Mouse (Mus musculus) hindbrain, embryonic 10.5 days (tissue): ENCODE results near the gene Smad9. TPM values are rescaled to one million over a fixed set of nuclear protein-coding genes. Genes with fewer than 3 reads are reported as not detected.

Experiments used
- DNase-seq: peaks from one replicate; pipeline ENCODE4 v3.0.0-alpha.2; 2017; ENCODE audit warnings: low spot score
- H3K27ac ChIP-seq: fragments of 300-500 bp; sonication (generic); 2 replicates; pipeline ENCODE4 v1.5.1; 2016; ENCODE audit warnings: mild to moderate bottlenecking, moderate library complexity
- H3K27me3 ChIP-seq: fragments of 300-500 bp; sonication (generic); 2 replicates; pipeline ENCODE4 v1.6.1; 2016; ENCODE audit warnings: mild to moderate bottlenecking; ENCODE audit not compliant: poor library complexity, insufficient read depth, severe bottlenecking
- H3K36me3 ChIP-seq: fragments of 300-500 bp; sonication (generic); 2 replicates; pipeline ENCODE4 v1.6.1; 2016; ENCODE audit warnings: mild to moderate bottlenecking, moderate library complexity
- H3K4me1 ChIP-seq: fragments of 300-500 bp; sonication (generic); replicated peaks from 2 replicates; pipeline ENCODE4 v1.6.1; 2016; ENCODE audit warnings: mild to moderate bottlenecking
- H3K4me3 ChIP-seq: fragments of 300-500 bp; sonication (generic); 2 replicates; pipeline ENCODE4 v1.5.1; 2016; ENCODE audit warnings: mild to moderate bottlenecking, moderate library complexity
- H3K9me3 ChIP-seq: fragments of 300-500 bp; sonication (generic); 2 replicates; pipeline ENCODE4 v1.6.1; 2016; ENCODE audit warnings: mild to moderate bottlenecking, moderate library complexity
- WGBS: fragments of 180-500 bp; shearing (Covaris S2); methylation state at CpG from one replicate; pipeline ENCODE4 v1.1.7; 2016; 5-methylcytosine and 5-hydroxymethylcytosine counted together
- polyA plus RNA-seq: library from polyadenylated mRNA; unstranded; fragments of >200 nt; fragmentation: Nextera tagmentation; extraction: Ambion mirVana; gene quantifications from 2 replicates; pipeline ENCODE4 v1.2.1, GENCODE M21; 2016

The Smad9 gene
- polyA plus RNA-seq = 0.19 and 0.25 TPM in 2 replicates

DNA sequence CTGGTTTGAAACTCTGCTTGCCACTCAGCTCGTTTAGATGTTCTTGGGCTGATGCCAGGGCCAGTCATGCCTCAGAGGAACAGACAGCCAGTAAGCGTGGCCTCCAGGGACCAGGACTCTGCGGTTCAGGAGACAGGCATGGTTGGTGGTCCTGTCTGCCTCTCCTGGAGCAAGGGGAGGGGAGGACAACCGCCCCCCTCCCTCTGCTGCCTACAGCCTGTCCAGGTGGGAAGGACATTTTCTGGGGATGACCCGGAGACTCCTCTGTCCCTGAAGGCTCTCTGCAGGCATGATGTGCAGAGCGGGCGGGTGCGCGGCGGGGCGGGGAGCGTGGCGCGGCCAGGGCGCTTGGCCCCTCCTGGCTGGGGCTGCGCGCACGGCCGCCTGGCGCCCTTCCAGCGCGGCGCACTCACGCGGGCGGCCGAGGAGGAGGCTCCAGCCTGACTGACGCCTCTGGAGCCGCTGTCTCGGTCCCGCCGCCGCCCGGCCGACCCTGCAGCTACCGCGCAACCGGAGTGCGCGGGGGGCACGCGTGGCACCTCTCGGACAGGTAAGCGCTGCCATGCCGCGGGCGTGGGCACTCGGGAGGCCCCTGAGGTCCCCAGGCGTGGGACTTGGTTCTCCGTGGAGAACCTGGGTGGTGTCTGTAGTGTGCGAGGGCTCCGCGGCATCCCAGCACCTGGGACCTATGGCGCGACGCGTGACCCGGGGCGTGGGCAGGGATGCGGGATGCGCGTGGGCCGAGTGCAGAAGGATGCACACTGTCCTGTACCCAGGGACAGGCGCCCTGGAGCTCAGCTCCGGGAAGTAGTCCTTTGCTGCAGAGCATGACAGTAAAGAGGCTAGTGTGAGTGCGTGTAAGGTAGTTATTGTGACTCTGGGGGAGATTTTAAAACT lies at the start of gene Smad9:
Gene Smad9, plus strand, starts transcription at position 438 of the 897 bp plus-strand sequence.
- peaks cover 43% of the 10 kb centered on the region for H3K27me3 ChIP-seq
- peak; percentile 59 for DNase-seq
- no peaks in the 10 kb centered on the region for H3K9me3 ChIP-seq
- H3K36me3 ChIP-seq = peaks cover 20% of the 10 kb centered on the region
- H3K4me1 ChIP-seq = peaks cover 23% of the 10 kb centered on the region
- under 1% methylated on average over 66 of the region's 66 CpGs for WGBS
- H3K4me3 ChIP-seq = peak within 1 kb of the TSS; percentile 71
- peak within 1 kb of the TSS; percentile 78 for H3K27ac ChIP-seq

DNA sequence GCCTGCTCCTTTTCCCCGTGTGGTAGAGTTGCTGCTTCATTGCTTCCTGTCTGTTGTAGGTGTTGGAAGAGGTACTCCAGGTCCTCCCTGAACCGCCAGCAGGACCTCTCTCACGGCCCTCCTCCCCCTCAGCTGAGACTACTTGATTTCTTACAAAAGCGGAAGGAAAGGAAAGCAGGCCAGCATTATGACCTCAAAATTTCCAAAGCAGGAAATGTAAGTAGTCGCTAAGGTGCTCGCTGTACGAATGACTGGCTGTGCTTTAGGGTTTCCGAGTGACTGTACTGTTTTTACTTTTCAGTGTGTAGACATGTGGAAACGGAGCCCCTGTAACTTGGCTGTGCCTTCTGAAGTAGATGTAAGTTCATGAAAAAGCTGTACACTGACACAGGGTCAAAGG lies 46.4 kb upstream of the Smad9 start:
- Histone ChIP-seq H3K27ac (no peak overlapping the region), H3K9me3 (no peaks in the 10 kb centered on the region), H3K36me3 (peaks cover 98% of the 10 kb centered on the region), H3K4me3 (no peak overlapping the region), H3K27me3 (no peaks in the 10 kb centered on the region), H3K4me1 (no peaks in the 10 kb centered on the region)
- DNase-seq = no peak
- WGBS = 91% methylated on average over 9 of the region's 9 CpGs

DNA sequence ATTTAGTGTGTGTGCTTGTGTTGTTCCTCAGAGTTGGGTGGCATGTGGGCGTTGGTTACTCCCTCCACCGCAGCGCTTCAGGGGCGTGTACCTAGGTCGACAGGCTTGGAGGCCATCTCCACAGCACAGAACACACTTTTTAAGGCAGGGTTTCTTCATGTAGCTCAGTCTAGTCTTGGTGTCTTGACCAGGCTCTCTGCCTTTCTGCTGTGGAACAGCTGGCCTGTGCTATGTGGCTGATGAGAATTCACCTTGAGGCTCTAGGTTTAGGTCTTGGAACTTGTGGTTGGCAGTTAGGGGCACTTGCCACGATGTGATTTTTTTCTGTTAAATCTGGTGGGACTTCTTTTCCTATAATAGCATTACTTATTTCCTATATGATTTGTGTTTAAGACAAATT lies 41.1 kb upstream of the Smad9 start, which contains the start of gene Gm21958:
Gene Gm21958, minus strand, starts transcription at position 101 of the 400 bp plus-strand sequence.
- WGBS = 94% methylated on average over 6 of the region's 6 CpGs
- Histone ChIP-seq H3K4me1 (no peaks in the 10 kb centered on the region), H3K4me3 (no peak within 1 kb of the TSS), H3K9me3 (no peaks in the 10 kb centered on the region), H3K27ac (no peak within 1 kb of the TSS), H3K27me3 (no peaks in the 10 kb centered on the region), H3K36me3 (peaks cover 99% of the 10 kb centered on the region)
- DNase-seq = no peak

DNA sequence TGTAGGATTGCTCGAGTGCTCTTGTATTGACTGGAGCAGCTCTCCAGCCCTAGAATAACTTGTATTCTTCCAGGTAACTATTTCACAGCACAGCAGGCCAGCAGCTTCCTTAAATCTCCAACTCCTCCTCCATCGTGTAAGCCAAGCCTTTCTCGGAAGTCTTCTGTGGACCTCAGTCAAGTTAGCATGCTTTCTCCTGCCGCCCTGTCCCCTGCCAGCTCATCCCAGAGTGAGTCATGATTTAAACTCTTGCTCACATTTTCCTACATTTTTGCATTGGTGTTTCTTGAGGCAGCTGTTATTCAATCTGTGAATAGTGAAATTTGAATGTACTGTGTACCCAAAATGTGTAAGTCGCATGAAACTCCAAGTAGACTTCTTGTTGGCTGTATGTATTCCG lies 39.9 kb upstream of the Smad9 start:
- no peak for DNase-seq
- Histone ChIP-seq H3K27ac (no peak overlapping the region), H3K4me1 (no peaks in the 10 kb centered on the region), H3K36me3 (peaks cover 93% of the 10 kb centered on the region), H3K27me3 (no peaks in the 10 kb centered on the region), H3K4me3 (no peak overlapping the region), H3K9me3 (no peaks in the 10 kb centered on the region)
- WGBS = 93% methylated on average over 6 of the region's 6 CpGs

DNA sequence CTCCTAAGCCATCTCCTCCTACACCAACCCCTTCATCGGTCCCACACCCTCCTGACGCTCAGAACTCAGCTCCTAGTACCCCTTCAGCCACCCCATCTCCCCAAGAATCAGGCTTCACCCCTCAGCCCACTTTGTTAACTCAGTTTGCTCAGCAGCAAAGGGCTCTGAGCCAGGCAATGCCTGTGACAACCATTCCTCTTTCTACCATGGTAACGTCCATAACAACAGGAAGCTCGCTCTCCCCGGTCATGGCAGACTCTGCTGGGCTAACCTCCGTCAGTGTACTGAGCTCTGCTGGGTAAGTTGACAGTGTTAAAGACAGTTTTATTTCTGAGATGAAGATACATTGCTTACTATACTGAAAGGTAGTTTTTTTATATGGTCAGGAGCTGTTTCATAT lies 38.0 kb upstream of the Smad9 start:
- Histone ChIP-seq H3K9me3 (no peaks in the 10 kb centered on the region), H3K4me3 (no peak overlapping the region), H3K27me3 (no peaks in the 10 kb centered on the region), H3K4me1 (no peaks in the 10 kb centered on the region), H3K27ac (no peak overlapping the region), H3K36me3 (peaks cover 93% of the 10 kb centered on the region)
- WGBS = 80% methylated on average over 6 of the region's 6 CpGs
- no peak for DNase-seq

DNA sequence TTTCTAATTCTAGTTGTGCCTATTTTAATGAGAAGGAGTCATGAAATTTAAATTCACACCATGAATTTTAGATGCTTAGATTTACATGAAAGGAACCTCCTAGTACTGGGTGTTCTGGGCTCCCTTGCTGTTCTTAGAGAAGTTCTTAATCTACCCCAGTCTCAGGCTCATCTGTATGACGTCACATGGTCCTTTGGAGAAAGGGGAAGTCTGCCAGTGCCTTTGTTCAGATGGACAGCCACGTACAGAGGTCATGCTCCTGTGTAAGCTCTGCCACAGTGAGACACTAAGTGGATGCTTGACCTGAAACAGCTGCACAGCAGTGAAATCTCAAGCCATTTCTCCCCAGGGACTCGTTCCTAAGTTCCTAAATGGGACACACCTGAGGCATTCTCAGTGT lies 36.4 kb upstream of the Smad9 start:
- 51% methylated on average over 3 of the region's 3 CpGs for WGBS
- peaks cover 93% of the 10 kb centered on the region for H3K36me3 ChIP-seq
- no peak overlapping the region for H3K4me3 ChIP-seq
- no peak for DNase-seq
- no peaks in the 10 kb centered on the region for H3K4me1 ChIP-seq
- no peak overlapping the region for H3K27ac ChIP-seq
- H3K9me3 ChIP-seq = no peaks in the 10 kb centered on the region
- H3K27me3 ChIP-seq = no peaks in the 10 kb centered on the region

DNA sequence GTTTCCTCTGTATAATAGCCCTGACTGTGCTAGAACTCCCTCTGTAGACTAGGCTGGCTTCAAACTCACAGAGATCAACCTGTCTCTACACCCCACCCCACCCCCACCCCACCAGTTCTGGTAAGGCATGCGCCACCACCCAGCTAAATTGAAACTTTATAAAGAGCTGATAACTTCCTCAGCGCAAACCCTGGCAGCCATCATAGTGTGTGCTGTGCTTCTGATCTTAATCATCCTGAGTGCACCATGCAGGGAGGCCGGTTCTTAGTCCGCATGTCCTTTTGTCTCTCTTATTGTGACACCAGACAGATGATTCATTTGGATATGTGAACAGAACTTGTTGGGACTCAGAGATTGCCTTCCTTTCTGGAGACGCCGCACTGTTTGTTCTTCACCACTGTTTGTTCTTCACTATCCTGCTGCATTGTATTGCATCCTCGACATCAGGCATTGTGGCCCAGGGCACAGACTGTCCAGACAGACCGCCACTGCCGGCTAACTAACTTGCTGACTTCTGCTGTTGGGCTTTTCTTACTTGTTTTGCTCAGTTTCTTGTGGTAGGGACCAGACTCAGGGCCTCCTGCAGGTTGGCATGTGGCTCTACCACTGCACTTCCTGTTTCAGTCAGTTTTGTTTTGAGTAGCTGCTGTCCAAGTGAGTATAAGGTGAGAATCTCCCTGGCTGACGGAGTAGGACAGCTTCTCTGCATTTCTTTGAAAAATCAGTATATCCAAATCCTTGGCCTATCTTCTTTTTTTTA lies 31.5 kb upstream of the Smad9 start:
- no peak overlapping the region for H3K27ac ChIP-seq
- DNase-seq = no peak
- H3K36me3 ChIP-seq = peaks cover 82% of the 10 kb centered on the region
- H3K4me1 ChIP-seq = no peaks in the 10 kb centered on the region
- no peak overlapping the region for H3K4me3 ChIP-seq
- 85% methylated on average over 10 of the region's 10 CpGs for WGBS
- H3K27me3 ChIP-seq = no peaks in the 10 kb centered on the region
- no peaks in the 10 kb centered on the region for H3K9me3 ChIP-seq

DNA sequence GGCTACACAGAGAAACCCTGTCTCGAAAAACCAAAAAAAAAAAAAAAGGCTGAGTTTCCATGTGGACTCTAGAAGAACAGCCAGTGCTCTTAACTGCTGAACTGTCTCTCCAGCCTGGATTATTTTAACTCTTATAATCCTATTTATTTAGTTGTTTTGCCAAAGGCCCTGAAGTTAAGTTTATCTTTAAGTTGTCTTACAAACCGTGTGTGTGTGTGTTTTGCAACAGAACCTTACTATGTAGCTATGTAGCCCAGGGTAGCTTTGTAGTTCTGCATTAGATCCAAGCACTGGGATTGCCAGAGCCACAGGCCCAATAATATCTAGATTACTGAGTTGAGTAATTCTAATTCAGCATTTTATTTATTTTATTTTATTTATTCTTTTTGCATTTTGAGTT lies 30.0 kb upstream of the Smad9 start:
- no peaks in the 10 kb centered on the region for H3K27me3 ChIP-seq
- no peak overlapping the region for H3K4me3 ChIP-seq
- peaks cover 89% of the 10 kb centered on the region for H3K36me3 ChIP-seq
- 89% methylated on average over 2 of the region's 2 CpGs for WGBS
- no peak overlapping the region for H3K27ac ChIP-seq
- no peaks in the 10 kb centered on the region for H3K9me3 ChIP-seq
- no peak for DNase-seq
- no peaks in the 10 kb centered on the region for H3K4me1 ChIP-seq

DNA sequence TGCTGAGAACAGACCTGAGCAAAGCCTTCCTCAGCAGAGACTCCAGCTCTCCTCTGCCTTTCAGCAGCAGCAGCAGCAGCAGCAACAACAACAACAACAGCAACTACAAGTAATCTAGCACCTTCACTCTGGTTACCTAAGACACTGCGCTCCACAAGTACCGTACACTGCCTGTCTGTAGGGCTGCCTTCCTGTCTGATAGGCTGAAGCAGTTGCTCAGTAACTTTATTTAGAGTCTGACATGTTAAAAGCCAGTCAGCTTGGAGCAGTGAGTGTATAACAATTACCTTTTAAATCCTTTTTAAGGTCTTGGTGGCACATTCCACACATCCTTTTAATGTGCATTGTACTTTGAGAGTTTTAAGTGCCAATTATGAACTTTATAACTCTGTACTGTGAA lies 27.8 kb upstream of the Smad9 start:
- Histone ChIP-seq H3K27ac (no peak overlapping the region), H3K4me3 (no peak overlapping the region), H3K4me1 (no peaks in the 10 kb centered on the region), H3K9me3 (no peaks in the 10 kb centered on the region), H3K27me3 (no peaks in the 10 kb centered on the region), H3K36me3 (peaks cover 89% of the 10 kb centered on the region)
- no peak for DNase-seq
- 97% methylated on average over 2 of the region's 2 CpGs for WGBS

DNA sequence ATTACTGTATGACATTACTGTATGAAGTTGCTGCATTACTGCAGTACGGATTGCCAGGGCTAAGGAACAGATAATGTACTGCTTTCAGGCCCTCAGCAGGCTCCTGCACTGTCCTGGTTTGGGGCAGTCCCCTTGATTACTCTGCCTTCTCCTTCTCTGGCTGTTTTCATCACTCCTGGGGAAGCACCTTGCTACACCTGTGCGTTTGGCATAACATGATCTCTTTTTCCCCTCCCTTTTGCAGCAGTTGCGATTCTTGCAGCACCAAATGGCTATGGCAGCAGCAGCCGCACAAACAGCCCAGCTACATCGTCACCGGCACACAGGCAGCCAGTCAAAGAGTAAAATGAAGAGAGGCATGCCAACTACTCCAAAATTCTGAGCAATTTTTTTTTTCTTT lies 27.3 kb upstream of the Smad9 start:
- WGBS = 95% methylated on average over 6 of the region's 6 CpGs

DNA sequence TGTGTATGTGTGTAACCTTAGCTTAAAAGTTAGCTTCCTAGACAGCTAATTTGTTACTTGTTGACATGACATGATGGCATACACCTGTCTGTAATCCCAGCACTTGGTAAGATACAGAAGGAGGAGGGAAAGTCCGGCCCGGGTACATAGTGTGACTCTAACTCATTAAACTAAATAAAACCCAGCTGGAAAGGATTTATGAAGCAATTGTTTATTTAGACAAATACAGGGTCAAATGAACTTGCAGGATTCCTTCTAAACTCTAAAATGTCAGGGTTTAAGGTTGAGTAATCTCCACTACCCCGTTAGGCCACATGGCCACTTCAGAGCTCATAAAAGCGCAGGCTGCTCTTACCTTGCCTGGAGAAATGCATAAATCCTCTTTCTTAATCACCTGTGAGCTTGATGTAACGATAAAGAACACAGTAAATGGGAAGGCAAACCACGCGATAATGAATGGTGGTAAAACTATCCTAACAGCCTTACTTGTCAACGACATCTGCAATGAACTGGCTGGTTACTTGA lies 23.7 kb upstream of the Smad9 start:
- WGBS = 91% methylated on average over 8 of the region's 8 CpGs
- Histone ChIP-seq H3K9me3 (no peaks in the 10 kb centered on the region), H3K27me3 (no peaks in the 10 kb centered on the region), H3K4me3 (no peak overlapping the region), H3K36me3 (peaks cover 66% of the 10 kb centered on the region), H3K27ac (no peak overlapping the region), H3K4me1 (peaks cover 17% of the 10 kb centered on the region)
- DNase-seq = no peak

More for the DNA sequence above, 27.3 kb upstream of the Smad9 start:
- H3K4me1 ChIP-seq = 0 out of 2 replicates have a peak, but pooled peaks cover 4% of the 10 kb centered on the region
- H3K36me3 ChIP-seq = peaks cover 89% of the 10 kb centered on the region
- DNase-seq = no peak
- no peaks in the 10 kb centered on the region for H3K9me3 ChIP-seq
- no peak overlapping the region for H3K27ac ChIP-seq
- H3K27me3 ChIP-seq = no peaks in the 10 kb centered on the region
- H3K4me3 ChIP-seq = no peak overlapping the region

DNA sequence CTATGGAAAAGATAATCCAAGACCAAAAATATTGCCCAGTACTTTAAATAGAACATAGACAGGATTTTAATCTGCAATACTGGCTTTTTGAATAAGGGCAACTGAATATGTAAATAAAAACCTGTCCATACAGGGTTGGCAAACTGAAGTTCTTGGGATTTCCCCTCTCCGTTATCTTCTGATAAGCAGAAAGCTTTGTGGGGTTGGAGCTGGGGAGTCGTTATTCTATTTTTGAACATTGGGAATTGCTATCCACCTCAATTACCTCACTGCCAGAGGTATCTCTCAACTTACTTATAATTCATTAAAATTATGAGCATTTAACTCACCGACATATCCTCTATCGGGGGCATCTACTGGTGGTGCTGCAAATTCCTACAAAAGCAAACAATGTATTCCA lies 23.0 kb upstream of the Smad9 start:
- 94% methylated on average over 4 of the region's 4 CpGs for WGBS
- Histone ChIP-seq H3K4me3 (no peak overlapping the region), H3K9me3 (no peaks in the 10 kb centered on the region), H3K4me1 (peaks cover 17% of the 10 kb centered on the region), H3K27me3 (no peaks in the 10 kb centered on the region), H3K36me3 (peaks cover 59% of the 10 kb centered on the region), H3K27ac (no peak overlapping the region)
- no peak for DNase-seq
